Mouse (Mus musculus) kidney, embryonic 16.5 days (tissue): ENCODE data around the gene Rab11fip5. TPM values are rescaled to one million over a fixed set of nuclear protein-coding genes. Genes with fewer than 3 reads are reported as not detected.

Experiments
- ATAC-seq: fragments of 200-750 bp; cut with Nextera tagmentation; 2 replicates; pipeline ENCODE4 v1.8.0; 2017; ENCODE audit warnings: moderate TSS enrichment; ENCODE audit not compliant: low FRiP score, low TSS enrichment
- H3K27ac ChIP-seq: fragments of 300-500 bp; sonication (generic); 2 replicates; pipeline ENCODE4 v1.5.1; 2014; ENCODE audit warnings: low read length
- H3K27me3 ChIP-seq: fragments of 300-500 bp; sonication (generic); 2 replicates; pipeline ENCODE4 v1.6.1; 2014; ENCODE audit warnings: low read length, control low read depth, mixed read lengths; ENCODE audit not compliant: insufficient read depth
- H3K36me3 ChIP-seq: fragments of 300-500 bp; sonication (generic); 2 replicates; pipeline ENCODE4 v1.6.1; 2014; ENCODE audit warnings: low read length, control low read depth, mixed read lengths; ENCODE audit not compliant: insufficient read depth
- H3K4me1 ChIP-seq: fragments of 300-500 bp; sonication (generic); 2 replicates; pipeline ENCODE4 v1.6.1; 2014; ENCODE audit warnings: low read length, control low read depth, mixed read lengths; ENCODE audit not compliant: insufficient read depth
- H3K4me2 ChIP-seq: fragments of 300-500 bp; sonication (generic); replicated peaks from 2 replicates; pipeline ENCODE4 v1.6.1; 2014; ENCODE audit warnings: low read depth, low read length
- H3K4me3 ChIP-seq: fragments of 300-500 bp; sonication (generic); 2 replicates; pipeline ENCODE4 v1.5.1; 2014; ENCODE audit warnings: mild to moderate bottlenecking, low read length
- H3K9ac ChIP-seq: fragments of 300-500 bp; sonication (generic); replicated peaks from 2 replicates; pipeline ENCODE4 v1.6.1; 2014; ENCODE audit warnings: low read length
- H3K9me3 ChIP-seq: fragments of 300-500 bp; sonication (generic); 2 replicates; pipeline ENCODE4 v1.6.1; 2016; ENCODE audit warnings: low read length, control low read depth
- WGBS: fragments of 180-500 bp; shearing (Covaris S2); extraction: QIAGEN DNeasy Blood & Tissue Kit; methylation state at CpG from one replicate; pipeline ENCODE4 v1.1.7; 2014; 5-methylcytosine and 5-hydroxymethylcytosine counted together
- microRNA-seq: library from miRNA; unstranded; fragments of <30 nt; microRNA quantifications from one replicate; pipeline ENCODE4, GENCODE M21; 2016
- polyA plus RNA-seq: library from polyadenylated mRNA; unstranded; fragments of >200 nt; fragmentation: Nextera tagmentation; extraction: Ambion mirVana; gene quantifications from 2 replicates; pipeline ENCODE4 v1.2.1, GENCODE M21; 2015

Rab11fip5 gene
- polyA plus RNA-seq, 1 experiment from 2014 or later: 18.9 TPM

GRCm38 (mm10) chr6:85286283-85287047 lies 88.0 kb downstream of the Rab11fip5 start:
- H3K4me1 ChIP-seq: no peaks in the 10 kb centered on the region
- no peak overlapping the region for H3K4me2 ChIP-seq
- 81% methylated on average over 13 of the region's 13 CpGs for WGBS
- no peak overlapping the region for H3K4me3 ChIP-seq
- H3K9ac ChIP-seq: no peak overlapping the region
- no peak for ATAC-seq
- H3K9me3 ChIP-seq: no peaks in the 10 kb centered on the region
- H3K36me3 ChIP-seq: no peaks in the 10 kb centered on the region
- no peaks in the 10 kb centered on the region for H3K27me3 ChIP-seq
- no peak overlapping the region for H3K27ac ChIP-seq

Small RNAs within 50 kb of the gene (microRNA-seq; reads per million reads assigned to microRNA genes)
- gene Mir705: not detected

Other genes starting within 250 kb of the Rab11fip5 start
- 75.8 and 81.1 TPM in 2 replicates for gene Spr, start 236.9 kb downstream of the Rab11fip5 start, polyA plus RNA-seq
- 17.9 and 19.7 TPM in 2 replicates for gene Emx1, start 187.2 kb downstream of the Rab11fip5 start, polyA plus RNA-seq
- gene Sfxn5, start 41.2 kb downstream of the Rab11fip5 start, polyA plus RNA-seq: 9.2 and 13.8 TPM in 2 replicates
- not detected in 2 replicates for gene Noto, start 49.3 kb upstream of the Rab11fip5 start, polyA plus RNA-seq
- 74.4 and 77.0 TPM in 2 replicates for gene Smyd5, start 57.4 kb upstream of the Rab11fip5 start, polyA plus RNA-seq
- 555 and 583 TPM in 2 replicates for gene Cct7, start 76.9 kb upstream of the Rab11fip5 start, polyA plus RNA-seq
- 37.6 and 39.1 TPM in 2 replicates for gene Pradc1, start 77.3 kb upstream of the Rab11fip5 start, polyA plus RNA-seq
- gene Fbxo41, start 128.4 kb upstream of the Rab11fip5 start, polyA plus RNA-seq: 0.08 and 0.09 TPM in 2 replicates
- 0.07 TPM in 1 of 2 replicates, not detected in the other for gene Egr4, start 139.0 kb upstream of the Rab11fip5 start, polyA plus RNA-seq
- gene Alms1, start 212.9 kb upstream of the Rab11fip5 start, polyA plus RNA-seq: 3.8 and 5.7 TPM in 2 replicates